Mouse (Mus musculus): ENCODE results near the gene Tmem143.
A peak's percentile ranks its signal among the peaks of the same experiment; 100 is the strongest.
"Not testable (repeated sequence)": the region's sequence is repeated elsewhere in the genome, so short reads cannot be mapped to it uniquely, and the experiment has no call there.

The Tmem143 gene

GRCm38 (mm10) chr7:45896517-45897257 lies at the start of gene Tmem143, which contains the start of gene Syngr4:
Tmem143 (plus strand) TSS chr7:45896941.
Syngr4 (minus strand) TSS chr7:45896714.
- DNase-seq (ENCODE audit: low spot score) = peak; percentile 100

GRCm38 (mm10) chr7:45848447-45849027 lies 48.2 kb upstream of the Tmem143 start:
- DNase-seq (ENCODE audit: low spot score) = no peak

- no peak for DNase-seq (ENCODE audit: low spot score)
Measured at GRCm38 (mm10) chr7:45850661-45851060, 46.1 kb upstream of the Tmem143 start.

GRCm38 (mm10) chr7:45853089-45853488 lies 43.7 kb upstream of the Tmem143 start:
- DNase-seq (ENCODE audit: low spot score) = no peak

- peak; percentile 56 for DNase-seq (ENCODE audit: low spot score)
Measured at GRCm38 (mm10) chr7:45856950-45857901, 39.5 kb upstream of the Tmem143 start.

GRCm38 (mm10) chr7:45859008-45859407 lies 37.7 kb upstream of the Tmem143 start:
- no peak for DNase-seq (ENCODE audit: low spot score)

GRCm38 (mm10) chr7:45862804-45863203 lies 33.9 kb upstream of the Tmem143 start:
- no peak for DNase-seq (ENCODE audit: low spot score)

GRCm38 (mm10) chr7:45864435-45864834 lies 32.3 kb upstream of the Tmem143 start:
- no peak for DNase-seq (ENCODE audit: low spot score)

GRCm38 (mm10) chr7:45865925-45866910 lies 30.5 kb upstream of the Tmem143 start:
- peak; percentile 92 for DNase-seq (ENCODE audit: low spot score)

GRCm38 (mm10) chr7:45867871-45868270 lies 28.9 kb upstream of the Tmem143 start:
- DNase-seq (ENCODE audit: low spot score) = no peak

GRCm38 (mm10) chr7:45869107-45869670 lies 27.6 kb upstream of the Tmem143 start:
- DNase-seq (ENCODE audit: low spot score) = no peak

- no peak for DNase-seq (ENCODE audit: low spot score)
Measured at GRCm38 (mm10) chr7:45869787-45870186, 27.0 kb upstream of the Tmem143 start.

- DNase-seq (ENCODE audit: low spot score) = peak; percentile 30
Measured at GRCm38 (mm10) chr7:45870282-45871058, 26.3 kb upstream of the Tmem143 start.

- DNase-seq (ENCODE audit: low spot score) = peak; percentile 97
Measured at GRCm38 (mm10) chr7:45872624-45873023, 24.1 kb upstream of the Tmem143 start, which contains the start of gene Kdelr1. Kdelr1 (plus strand) TSS chr7:45872772.

- DNase-seq (ENCODE audit: low spot score) = peak; percentile 69
Measured at GRCm38 (mm10) chr7:45873061-45873947, 23.4 kb upstream of the Tmem143 start.

- DNase-seq (ENCODE audit: low spot score) = no peak
Measured at GRCm38 (mm10) chr7:45876895-45877294, 19.8 kb upstream of the Tmem143 start.

- DNase-seq (ENCODE audit: low spot score) = not testable (repeated sequence)
Measured at GRCm38 (mm10) chr7:45878278-45878677, 18.5 kb upstream of the Tmem143 start, which contains the start of gene Grin2d. Grin2d (minus strand) TSS chr7:45878378.

- DNase-seq (ENCODE audit: low spot score) = no peak
Measured at GRCm38 (mm10) chr7:45880531-45880930, 16.2 kb upstream of the Tmem143 start.

GRCm38 (mm10) chr7:45881011-45881410 lies 15.7 kb upstream of the Tmem143 start:
- DNase-seq (ENCODE audit: low spot score) = no peak

All from retina, embryonic 14.5 days (tissue).